Mouse (Mus musculus) hindbrain, postnatal 0 days (tissue): ENCODE measurements around the gene Olfr668. TPM values are rescaled to one million over a fixed set of nuclear protein-coding genes. Genes with fewer than 3 reads are reported as not detected.

ENCODE experiments used
- ATAC-seq: fragments of 200-750 bp; cut with Nextera tagmentation; 2 replicates; pipeline ENCODE4 v1.8.0; 2017; ENCODE audit warnings: mild to moderate bottlenecking, moderate TSS enrichment, moderate library complexity
- DNase-seq: peaks from one replicate; pipeline ENCODE4 v3.0.0-alpha.2; 2015; ENCODE audit warnings: low spot score
- H3K27ac ChIP-seq: fragments of 300-500 bp; sonication (generic); 2 replicates; pipeline ENCODE4 v1.5.1; 2014; ENCODE audit warnings: mild to moderate bottlenecking
- H3K27me3 ChIP-seq: fragments of 300-500 bp; sonication (generic); 2 replicates; pipeline ENCODE4 v1.6.1; 2014; ENCODE audit warnings: low read length, mixed read lengths; ENCODE audit not compliant: insufficient read depth
- H3K36me3 ChIP-seq: fragments of 300-500 bp; sonication (generic); 2 replicates; pipeline ENCODE4 v1.6.1; 2014; ENCODE audit warnings: low read length, mixed read lengths; ENCODE audit not compliant: insufficient read depth
- H3K4me1 ChIP-seq: fragments of 300-500 bp; sonication (generic); 2 replicates; pipeline ENCODE4 v1.6.1; 2014; ENCODE audit warnings: antibody characterized with exemption, low read length, mixed read lengths; ENCODE audit not compliant: insufficient read depth
- H3K4me2 ChIP-seq: fragments of 300-500 bp; sonication (generic); 2 replicates; pipeline ENCODE4 v1.6.1; 2014; ENCODE audit warnings: low read depth, mild to moderate bottlenecking, low read length, moderate library complexity, mixed read lengths
- H3K4me3 ChIP-seq: fragments of 300-500 bp; sonication (generic); 2 replicates; pipeline ENCODE4 v1.5.1; 2014; ENCODE audit warnings: low read length
- H3K9ac ChIP-seq: fragments of 300-500 bp; sonication (generic); replicated peaks from 2 replicates; pipeline ENCODE4 v1.6.1; 2014; ENCODE audit warnings: mild to moderate bottlenecking, low read length, moderate library complexity, mixed read lengths
- H3K9me3 ChIP-seq: fragments of 300-500 bp; sonication (generic); 2 replicates; pipeline ENCODE4 v1.6.1; 2016; ENCODE audit warnings: low read length, mixed read lengths
- CTCF ChIP-seq: IDR thresholded peaks from 2 replicates; pipeline ENCODE4 v1.5.1; 2016; ENCODE audit warnings: antibody characterized with exemption, control low read depth, low read depth
- WGBS: fragments of 180-500 bp; shearing (Covaris S2); extraction: QIAGEN DNeasy Blood & Tissue Kit; methylation state at CpG from one replicate; pipeline ENCODE4 v1.1.7; 2014; 5-methylcytosine and 5-hydroxymethylcytosine counted together
- polyA plus RNA-seq: library from polyadenylated mRNA; unstranded; fragments of >200 nt; fragmentation: Nextera tagmentation; extraction: Ambion mirVana; gene quantifications from 2 replicates; pipeline ENCODE4 v1.2.1, GENCODE M21; 2015
- total RNA-seq: library from RNA; depleted of rRNA; stranded (reverse); fragments of >200 nt; gene quantifications from 2 replicates; pipeline ENCODE4 v1.2.3, GENCODE M21; 2014; rRNA removed

The Olfr668 gene
- total and polyA plus RNA-seq, 2 experiments from 2014 or later, result not detected

DNA sequence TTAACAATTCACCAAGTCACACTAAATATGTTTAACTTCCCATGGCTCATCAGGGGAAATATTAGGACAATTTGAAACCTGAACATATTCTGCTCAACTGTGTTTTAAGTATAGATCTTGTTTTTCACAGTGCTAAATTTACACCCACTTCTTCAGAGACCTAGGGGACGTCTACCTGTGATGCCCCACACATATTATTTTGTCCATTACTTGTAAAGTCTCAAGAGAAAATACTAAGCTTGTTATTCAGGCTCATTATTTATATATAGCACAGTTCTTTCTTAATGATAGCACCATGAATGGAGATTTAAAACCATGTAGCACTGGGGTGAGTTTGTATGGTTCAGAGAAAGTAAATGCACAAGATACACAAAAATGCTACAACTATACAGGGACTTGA lies 50.1 kb downstream of the Olfr668 start, which contains the start of gene Olfr665:
Olfr665 (plus strand) TSS at position 301 of the 400 bp plus-strand sequence.
- no peak for TF ChIP-seq CTCF
- H3K4me1 ChIP-seq, result no peaks in the 10 kb centered on the region
- no peak within 1 kb of the TSS for H3K9ac ChIP-seq
- no peak within 1 kb of the TSS for H3K4me3 ChIP-seq
- H3K9me3 ChIP-seq, result no peaks in the 10 kb centered on the region
- no peak for ATAC-seq
- H3K27ac ChIP-seq, result no peak within 1 kb of the TSS
- no peaks in the 10 kb centered on the region for H3K27me3 ChIP-seq
- H3K4me2 ChIP-seq, result no peak within 1 kb of the TSS
- WGBS, result 51% methylated on average over 1 of the region's 1 CpGs
- no peaks in the 10 kb centered on the region for H3K36me3 ChIP-seq
- DNase-seq, result no peak

Other genes with a start within 250 kb of the Olfr668 start
- not detected in 2 replicates for gene Olfr661, start 241.6 kb downstream of the Olfr668 start, total RNA-seq
- gene Olfr661, start 241.6 kb downstream of the Olfr668 start, polyA plus RNA-seq, result not detected in 2 replicates
- not detected in 2 replicates for gene Usp17le, start 150.6 kb downstream of the Olfr668 start, total RNA-seq
- gene Usp17le, start 150.6 kb downstream of the Olfr668 start, polyA plus RNA-seq, result not detected in 2 replicates
- not detected in 2 replicates for gene Usp17lb, start 85.5 kb downstream of the Olfr668 start, total RNA-seq
- not detected in 2 replicates for gene Usp17lb, start 85.5 kb downstream of the Olfr668 start, polyA plus RNA-seq
- not detected in 2 replicates for gene Usp17la, start 71.0 kb downstream of the Olfr668 start, total RNA-seq
- gene Usp17la, start 71.0 kb downstream of the Olfr668 start, polyA plus RNA-seq, result not detected in 2 replicates
- gene Olfr665, start 50.0 kb downstream of the Olfr668 start, total RNA-seq, result not detected in 2 replicates
- not detected in 2 replicates for gene Olfr665, start 50.0 kb downstream of the Olfr668 start, polyA plus RNA-seq
- not detected in 2 replicates for gene Olfr666, start 32.1 kb downstream of the Olfr668 start, total RNA-seq
- not detected in 2 replicates for gene Olfr666, start 32.1 kb downstream of the Olfr668 start, polyA plus RNA-seq
- not detected in 2 replicates for gene Olfr667, start 6.6 kb downstream of the Olfr668 start, total RNA-seq
- gene Olfr667, start 6.6 kb downstream of the Olfr668 start, polyA plus RNA-seq, result not detected in 2 replicates
- gene Olfr669, start 6.2 kb upstream of the Olfr668 start, total RNA-seq, result not detected in 2 replicates
- gene Olfr669, start 6.2 kb upstream of the Olfr668 start, polyA plus RNA-seq, result not detected in 2 replicates
- not detected in 2 replicates for gene Olfr670, start 34.6 kb upstream of the Olfr668 start, total RNA-seq
- gene Olfr670, start 34.6 kb upstream of the Olfr668 start, polyA plus RNA-seq, result not detected in 2 replicates
- gene Olfr671, start 51.1 kb upstream of the Olfr668 start, total RNA-seq, result not detected in 2 replicates
- not detected in 2 replicates for gene Olfr671, start 51.1 kb upstream of the Olfr668 start, polyA plus RNA-seq
- not detected in 2 replicates for gene Olfr672, start 74.0 kb upstream of the Olfr668 start, total RNA-seq
- gene Olfr672, start 74.0 kb upstream of the Olfr668 start, polyA plus RNA-seq, result not detected in 2 replicates
- gene Olfr675, start 100.4 kb upstream of the Olfr668 start, total RNA-seq, result not detected in 2 replicates
- not detected in 2 replicates for gene Olfr675, start 100.4 kb upstream of the Olfr668 start, polyA plus RNA-seq
- gene Olfr676, start 104.6 kb upstream of the Olfr668 start, total RNA-seq, result not detected in 2 replicates
- not detected in 2 replicates for gene Olfr676, start 104.6 kb upstream of the Olfr668 start, polyA plus RNA-seq
- gene Olfr677, start 123.3 kb upstream of the Olfr668 start, total RNA-seq, result not detected in 2 replicates
- gene Olfr677, start 123.3 kb upstream of the Olfr668 start, polyA plus RNA-seq, result not detected in 2 replicates
- not detected in 2 replicates for gene Olfr678, start 136.4 kb upstream of the Olfr668 start, total RNA-seq
- gene Olfr678, start 136.4 kb upstream of the Olfr668 start, polyA plus RNA-seq, result not detected in 2 replicates
- gene Olfr679, start 153.1 kb upstream of the Olfr668 start, total RNA-seq, result not detected in 2 replicates
- not detected in 2 replicates for gene Olfr679, start 153.1 kb upstream of the Olfr668 start, polyA plus RNA-seq
- not detected in 2 replicates for gene Olfr680-ps1, start 164.8 kb upstream of the Olfr668 start, total RNA-seq
- not detected in 2 replicates for gene Olfr680-ps1, start 164.8 kb upstream of the Olfr668 start, polyA plus RNA-seq
- not detected in 2 replicates for gene Olfr681, start 188.8 kb upstream of the Olfr668 start, total RNA-seq
- gene Olfr681, start 188.8 kb upstream of the Olfr668 start, polyA plus RNA-seq, result not detected in 2 replicates
- not detected in 2 replicates for gene Olfr683, start 219.0 kb upstream of the Olfr668 start, total RNA-seq
- gene Olfr683, start 219.0 kb upstream of the Olfr668 start, polyA plus RNA-seq, result not detected in 2 replicates
- not detected in 2 replicates for gene Olfr684, start 235.6 kb upstream of the Olfr668 start, total RNA-seq
- gene Olfr684, start 235.6 kb upstream of the Olfr668 start, polyA plus RNA-seq, result not detected in 2 replicates